Mouse (Mus musculus) forebrain, postnatal 0 days (tissue): Measurements from ENCODE around the gene Olfr1126. TPM values are rescaled to one million over a fixed set of nuclear protein-coding genes. Genes with fewer than 3 reads are reported as not detected.
"Not testable (repeated sequence)": the region's sequence is repeated elsewhere in the genome, so short reads cannot be mapped to it uniquely, and the experiment has no call there.

Experiments used
- ATAC-seq: fragments of 200-750 bp; cut with Nextera tagmentation; 2 replicates; pipeline ENCODE4 v1.8.0; 2017; ENCODE audit warnings: mild to moderate bottlenecking, moderate library complexity
- DNase-seq: peaks from one replicate; pipeline ENCODE4 v3.0.0-alpha.2; 2015
- H3K27ac ChIP-seq: fragments of 300-500 bp; sonication (generic); 2 replicates; pipeline ENCODE4 v1.5.1; 2014; ENCODE audit warnings: low read depth, mild to moderate bottlenecking, antibody characterized with exemption, low read length, moderate library complexity, mixed read lengths
- H3K27me3 ChIP-seq: fragments of 300-500 bp; sonication (generic); 2 replicates; pipeline ENCODE4 v1.6.1; 2014; ENCODE audit warnings: mild to moderate bottlenecking, low read length, mixed read lengths; ENCODE audit not compliant: insufficient read depth
- H3K36me3 ChIP-seq: fragments of 300-500 bp; sonication (generic); 2 replicates; pipeline ENCODE4 v1.6.1; 2014; ENCODE audit warnings: mild to moderate bottlenecking, moderate library complexity; ENCODE audit not compliant: insufficient read depth
- H3K4me1 ChIP-seq: fragments of 300-500 bp; sonication (generic); 2 replicates; pipeline ENCODE4 v1.6.1; 2014; ENCODE audit warnings: antibody characterized with exemption; ENCODE audit not compliant: insufficient read depth
- H3K4me2 ChIP-seq: fragments of 300-500 bp; sonication (generic); 2 replicates; pipeline ENCODE4 v1.6.1; 2014; ENCODE audit warnings: low read depth, mild to moderate bottlenecking, moderate library complexity
- H3K4me3 ChIP-seq: fragments of 300-500 bp; sonication (generic); 2 replicates; pipeline ENCODE4 v1.5.1; 2014; ENCODE audit warnings: low read depth, low read length, mixed read lengths
- H3K9ac ChIP-seq: fragments of 300-500 bp; sonication (generic); 2 replicates; pipeline ENCODE4 v1.6.1; 2014; ENCODE audit warnings: mild to moderate bottlenecking
- H3K9me3 ChIP-seq: fragments of 300-500 bp; sonication (generic); 2 replicates; pipeline ENCODE4 v1.6.1; 2016; ENCODE audit warnings: low read length
- CTCF ChIP-seq: sonication (generic); IDR thresholded peaks from 2 replicates; pipeline ENCODE4 v1.5.1; 2016; ENCODE audit warnings: antibody characterized with exemption, control low read depth, low read depth
- WGBS: fragments of 180-500 bp; shearing (Covaris S2); extraction: QIAGEN DNeasy Blood & Tissue Kit; methylation state at CpG from one replicate; pipeline ENCODE4 v1.1.7; 2014; 5-methylcytosine and 5-hydroxymethylcytosine counted together
- polyA plus RNA-seq: library from polyadenylated mRNA; unstranded; fragments of >200 nt; fragmentation: Nextera tagmentation; extraction: Ambion mirVana; gene quantifications from 2 replicates; pipeline ENCODE4 v1.2.1, GENCODE M21; 2015
- total RNA-seq: library from RNA; depleted of rRNA; stranded (reverse); fragments of >200 nt; gene quantifications from 2 replicates; pipeline ENCODE4 v1.2.3, GENCODE M21; 2014; rRNA removed

Gene Olfr1126
- total and polyA plus RNA-seq, 2 experiments from 2014 or later = not detected

- no peak for TF ChIP-seq CTCF
- H3K9ac ChIP-seq = no peak overlapping the region
- no peaks in the 10 kb centered on the region for H3K36me3 ChIP-seq
- H3K4me1 ChIP-seq = no peaks in the 10 kb centered on the region
- H3K4me2 ChIP-seq = no peak overlapping the region
- WGBS = 86% methylated on average over 2 of the region's 2 CpGs
- DNase-seq (no peak), ATAC-seq (no peak)
- H3K27me3 ChIP-seq = no peaks in the 10 kb centered on the region
- no peak overlapping the region for H3K27ac ChIP-seq
- no peaks in the 10 kb centered on the region for H3K9me3 ChIP-seq
- H3K4me3 ChIP-seq = no peak overlapping the region
Measured at GRCm38 (mm10) chr2:87482276-87482675, 28.5 kb downstream of the Olfr1126 start.

- ATAC-seq, H3K4me1 ChIP-seq, H3K4me3 ChIP-seq, DNase-seq, H3K27ac ChIP-seq, H3K36me3 ChIP-seq, H3K27me3 ChIP-seq, H3K9me3 ChIP-seq, H3K4me2 ChIP-seq, H3K9ac ChIP-seq: not testable (repeated sequence)
- WGBS = 98% methylated on average over 3 of the region's 5 CpGs
Measured at GRCm38 (mm10) chr2:87496993-87497392, 43.2 kb downstream of the Olfr1126 start, which contains the start of gene Pramel7. Gene Pramel7 (minus strand): TSS chr2:87497093.

- no peaks in the 10 kb centered on the region for H3K4me1 ChIP-seq
- no peak within 1 kb of the TSS for H3K9ac ChIP-seq
- DNase-seq (no peak), ATAC-seq (no peak)
- H3K27ac ChIP-seq = no peak within 1 kb of the TSS
- H3K27me3 ChIP-seq = no peaks in the 10 kb centered on the region
- 0 out of 2 replicates have a peak, but pooled peaks cover 3% of the 10 kb centered on the region for H3K9me3 ChIP-seq
- H3K4me3 ChIP-seq = no peak within 1 kb of the TSS
- 91% methylated on average over 6 of the region's 6 CpGs for WGBS
- H3K4me2 ChIP-seq = no peak within 1 kb of the TSS
- no peaks in the 10 kb centered on the region for H3K36me3 ChIP-seq
- no peak for TF ChIP-seq CTCF
Measured at GRCm38 (mm10) chr2:87506265-87506664, 52.5 kb downstream of the Olfr1126 start, which contains the start of gene Pramel6. Gene Pramel6 (plus strand): TSS chr2:87506565.

Other genes with a start within 250 kb of the Olfr1126 start
- not detected in 2 replicates for gene Olfr1113, start 245.0 kb upstream of the Olfr1126 start, total RNA-seq
- gene Olfr1113, start 245.0 kb upstream of the Olfr1126 start, polyA plus RNA-seq = not detected in 2 replicates
- gene Olfr1115, start 205.9 kb upstream of the Olfr1126 start, total RNA-seq = not detected in 2 replicates
- not detected in 2 replicates for gene Olfr1115, start 205.9 kb upstream of the Olfr1126 start, polyA plus RNA-seq
- not detected in 2 replicates for gene Olfr1116, start 186.4 kb upstream of the Olfr1126 start, total RNA-seq
- not detected in 2 replicates for gene Olfr1116, start 186.4 kb upstream of the Olfr1126 start, polyA plus RNA-seq
- not detected in 2 replicates for gene Olfr1118, start 146.4 kb upstream of the Olfr1126 start, total RNA-seq
- gene Olfr1118, start 146.4 kb upstream of the Olfr1126 start, polyA plus RNA-seq = not detected in 2 replicates
- not detected in 2 replicates for gene Olfr1120, start 99.1 kb upstream of the Olfr1126 start, total RNA-seq
- not detected in 2 replicates for gene Olfr1120, start 99.1 kb upstream of the Olfr1126 start, polyA plus RNA-seq
- gene Olfr1121, start 84.1 kb upstream of the Olfr1126 start, total RNA-seq = not detected in 2 replicates
- gene Olfr1121, start 84.1 kb upstream of the Olfr1126 start, polyA plus RNA-seq = not detected in 2 replicates
- not detected in 2 replicates for gene Olfr1122, start 68.1 kb upstream of the Olfr1126 start, total RNA-seq
- gene Olfr1122, start 68.1 kb upstream of the Olfr1126 start, polyA plus RNA-seq = not detected in 2 replicates
- not detected in 2 replicates for gene Olfr1123, start 37.3 kb upstream of the Olfr1126 start, total RNA-seq
- gene Olfr1123, start 37.3 kb upstream of the Olfr1126 start, polyA plus RNA-seq = not detected in 2 replicates
- gene Olfr1124, start 23.7 kb upstream of the Olfr1126 start, total RNA-seq = not detected in 2 replicates
- gene Olfr1124, start 23.7 kb upstream of the Olfr1126 start, polyA plus RNA-seq = 0.08 TPM in 2 replicates
- not detected in 2 replicates for gene Pramel7, start 43.1 kb downstream of the Olfr1126 start, total RNA-seq
- gene Pramel7, start 43.1 kb downstream of the Olfr1126 start, polyA plus RNA-seq = not detected in 2 replicates
- not detected in 2 replicates for gene Pramel6, start 52.6 kb downstream of the Olfr1126 start, total RNA-seq
- not detected in 2 replicates for gene Pramel6, start 52.6 kb downstream of the Olfr1126 start, polyA plus RNA-seq
- not detected in 2 replicates for gene Olfr153, start 77.8 kb downstream of the Olfr1126 start, total RNA-seq
- gene Olfr153, start 77.8 kb downstream of the Olfr1126 start, polyA plus RNA-seq = not detected in 2 replicates
- gene Olfr1128, start 91.6 kb downstream of the Olfr1126 start, total RNA-seq = not detected in 2 replicates
- gene Olfr1128, start 91.6 kb downstream of the Olfr1126 start, polyA plus RNA-seq = not detected in 2 replicates
- gene Olfr1129, start 119.9 kb downstream of the Olfr1126 start, total RNA-seq = not detected in 2 replicates
- not detected in 2 replicates for gene Olfr1129, start 119.9 kb downstream of the Olfr1126 start, polyA plus RNA-seq
- 0.14 TPM in 1 of 2 replicates, not detected in the other for gene Olfr1130, start 152.2 kb downstream of the Olfr1126 start, total RNA-seq
- not detected in 2 replicates for gene Olfr1130, start 152.2 kb downstream of the Olfr1126 start, polyA plus RNA-seq
- not detected in 2 replicates for gene Olfr1131, start 173.1 kb downstream of the Olfr1126 start, total RNA-seq
- gene Olfr1131, start 173.1 kb downstream of the Olfr1126 start, polyA plus RNA-seq = not detected in 2 replicates
- not detected in 2 replicates for gene Olfr1132, start 183.6 kb downstream of the Olfr1126 start, total RNA-seq
- gene Olfr1132, start 183.6 kb downstream of the Olfr1126 start, polyA plus RNA-seq = not detected in 2 replicates
- gene Olfr1133, start 193.4 kb downstream of the Olfr1126 start, total RNA-seq = not detected in 2 replicates
- gene Olfr1133, start 193.4 kb downstream of the Olfr1126 start, polyA plus RNA-seq = not detected in 2 replicates
- not detected in 2 replicates for gene Olfr1134, start 204.5 kb downstream of the Olfr1126 start, total RNA-seq
- gene Olfr1134, start 204.5 kb downstream of the Olfr1126 start, polyA plus RNA-seq = not detected in 2 replicates
- gene Olfr1135, start 219.7 kb downstream of the Olfr1126 start, total RNA-seq = not detected in 2 replicates
- not detected in 2 replicates for gene Olfr1135, start 219.7 kb downstream of the Olfr1126 start, polyA plus RNA-seq
- not detected in 2 replicates for gene Olfr1136, start 240.0 kb downstream of the Olfr1126 start, total RNA-seq
- not detected in 2 replicates for gene Olfr1136, start 240.0 kb downstream of the Olfr1126 start, polyA plus RNA-seq